Mouse (Mus musculus) limb, embryonic 14.5 days (tissue): ENCODE data around the gene Alox12b. TPM values are rescaled to one million over a fixed set of nuclear protein-coding genes. Genes with fewer than 3 reads are reported as not detected.

Experiments
- ATAC-seq: fragments of 200-750 bp; cut with Nextera tagmentation; 2 replicates; pipeline ENCODE4 v1.8.0; 2017; ENCODE audit warnings: low read depth, moderate number of reproducible peaks, moderate TSS enrichment; ENCODE audit not compliant: low FRiP score
- DNase-seq: peaks from one replicate; pipeline ENCODE4 v3.0.0-alpha.2; 2015; ENCODE audit warnings: low spot score
- H3K27ac ChIP-seq: fragments of 300-500 bp; sonication (generic); replicated peaks from 2 replicates; pipeline ENCODE4 v1.5.1; 2014; ENCODE audit warnings: low read depth, mild to moderate bottlenecking, low read length, moderate library complexity, mixed read lengths
- H3K27me3 ChIP-seq: fragments of 300-500 bp; sonication (generic); 2 replicates; pipeline ENCODE4 v1.6.1; 2014; ENCODE audit warnings: low read length, mixed read lengths; ENCODE audit not compliant: control insufficient read depth, insufficient read depth
- H3K36me3 ChIP-seq: fragments of 300-500 bp; sonication (generic); 2 replicates; pipeline ENCODE4 v1.6.1; 2014; ENCODE audit warnings: mild to moderate bottlenecking, low read length, moderate library complexity, mixed read lengths; ENCODE audit not compliant: control insufficient read depth, insufficient read depth
- H3K4me1 ChIP-seq: fragments of 300-500 bp; sonication (generic); 2 replicates; pipeline ENCODE4 v1.6.1; 2014; ENCODE audit warnings: antibody characterized with exemption, low read length, mixed read lengths; ENCODE audit not compliant: control insufficient read depth, insufficient read depth
- H3K4me2 ChIP-seq: fragments of 300-500 bp; sonication (generic); replicated peaks from 2 replicates; pipeline ENCODE4 v1.6.1; 2014; ENCODE audit warnings: low read depth, mild to moderate bottlenecking, low read length, moderate library complexity; ENCODE audit not compliant: severe bottlenecking
- H3K4me3 ChIP-seq: fragments of 300-500 bp; sonication (generic); replicated peaks from 2 replicates; pipeline ENCODE4 v1.5.1; 2014; ENCODE audit warnings: low read length
- H3K9ac ChIP-seq: fragments of 300-500 bp; sonication (generic); 2 replicates; pipeline ENCODE4 v1.6.1; 2014; ENCODE audit warnings: mild to moderate bottlenecking, low read depth, low read length, moderate library complexity; ENCODE audit not compliant: severe bottlenecking
- H3K9me3 ChIP-seq: fragments of 300-500 bp; sonication (generic); 2 replicates; pipeline ENCODE4 v1.6.1; 2016; ENCODE audit warnings: low read length; ENCODE audit not compliant: control insufficient read depth
- POLR2A ChIP-seq: fragments of 200-500 bp; IDR thresholded peaks from 2 replicates; pipeline ENCODE4 v1.8.0; 2012; ENCODE audit warnings: inconsistent platforms, mild to moderate bottlenecking, moderate library complexity, borderline replicate concordance; ENCODE audit not compliant: insufficient read depth, insufficient read length; ENCODE audit errors: extremely low read depth
- WGBS: fragments of 180-500 bp; shearing (Covaris S2); extraction: QIAGEN DNeasy Blood & Tissue Kit; methylation state at CpG from one replicate; pipeline ENCODE4 v1.1.7; 2014; 5-methylcytosine and 5-hydroxymethylcytosine counted together
- polyA plus RNA-seq, 2 experiments: library from polyadenylated mRNA; depleted of rRNA in 1 of 2; stranded (reverse) in 1 of 2; unstranded in 1 of 2; fragments of >200 nt; fragmentation: Nextera tagmentation in 1 of 2; extraction: Ambion mirVana in 1 of 2; gene quantifications; 2 replicates each; pipeline versions ENCODE4 v1.2.1 to v1.2.3; 2012 to 2014

Gene Alox12b
- polyA plus RNA-seq, 2 experiments, result 0.24 to 0.83 TPM

DNA sequence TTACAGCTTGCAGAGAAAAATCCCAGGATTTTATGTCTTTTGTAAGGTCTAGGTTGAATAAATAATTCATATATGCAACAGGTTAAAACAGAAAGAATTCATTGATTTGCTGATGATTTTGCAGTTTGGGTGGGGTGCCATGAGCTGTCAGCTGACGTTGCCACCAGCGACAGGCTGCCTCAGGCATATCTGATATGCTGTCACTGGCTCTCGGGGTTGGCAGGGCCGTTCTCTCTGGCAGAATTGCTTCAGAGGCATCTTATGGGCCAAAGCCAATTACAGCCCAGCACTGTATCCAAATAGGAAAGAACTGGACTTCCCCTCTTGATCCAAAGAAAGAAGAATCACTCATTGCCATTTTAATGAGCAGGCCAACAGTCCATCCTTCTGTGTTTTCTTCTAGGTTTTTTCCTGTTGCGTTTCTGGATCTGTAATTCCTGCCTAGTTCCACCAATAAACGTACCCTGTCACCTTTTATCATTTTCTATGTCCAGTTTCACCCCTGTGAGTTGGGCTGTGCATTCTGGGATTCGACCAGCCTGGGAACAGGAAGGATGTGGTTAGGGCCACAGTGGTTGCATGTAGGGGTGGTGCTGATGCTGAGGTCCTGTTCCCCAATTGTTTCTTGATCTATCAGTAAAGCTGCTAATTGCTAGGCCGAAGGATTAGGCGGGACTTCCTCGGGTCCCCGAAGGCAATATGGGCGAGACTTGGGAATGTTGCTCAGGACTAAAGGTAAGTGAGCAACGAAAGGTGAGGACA lies 45.9 kb downstream of the Alox12b start:
- no peaks in the 10 kb centered on the region for H3K9me3 ChIP-seq
- 76% methylated on average over 13 of the region's 13 CpGs for WGBS
- ATAC-seq (no peak), DNase-seq (no peak)
- H3K4me1 ChIP-seq, result no peaks in the 10 kb centered on the region
- H3K36me3 ChIP-seq, result no peaks in the 10 kb centered on the region
- no peak overlapping the region for H3K9ac ChIP-seq
- H3K27ac ChIP-seq, result no peak overlapping the region
- H3K27me3 ChIP-seq, result peaks cover 11% of the 10 kb centered on the region
- TF ChIP-seq POLR2A, result no peak
- H3K4me3 ChIP-seq, result no peak overlapping the region
- no peak overlapping the region for H3K4me2 ChIP-seq

GRCm38 (mm10) chr11:69211431-69211830 lies 54.6 kb downstream of the Alox12b start:
- TF ChIP-seq POLR2A, result no peak
- DNase-seq (no peak), ATAC-seq (no peak)
- Histone ChIP-seq H3K36me3 (no peaks in the 10 kb centered on the region), H3K9me3 (no peaks in the 10 kb centered on the region), H3K9ac (0 out of 2 replicates have a peak overlapping the region, but pooled peaks have one; percentile 31), H3K4me3 (peak overlapping the region; percentile 13), H3K4me2 (peak overlapping the region; percentile 30; the same call in 1 of the 2 replicates), H3K27ac (no peak overlapping the region), H3K4me1 (no peaks in the 10 kb centered on the region), H3K27me3 (no peaks in the 10 kb centered on the region)
- WGBS, result 21% methylated on average over 2 of the region's 2 CpGs

- Histone ChIP-seq H3K4me3 (no peak overlapping the region), H3K4me1 (no peaks in the 10 kb centered on the region), H3K36me3 (no peaks in the 10 kb centered on the region), H3K27me3 (no peaks in the 10 kb centered on the region), H3K27ac (no peak overlapping the region), H3K9ac (no peak overlapping the region), H3K4me2 (no peak overlapping the region), H3K9me3 (no peaks in the 10 kb centered on the region)
- TF ChIP-seq POLR2A, result no peak
- ATAC-seq (no peak), DNase-seq (no peak)
- 89% methylated on average over 5 of the region's 5 CpGs for WGBS
Measured at GRCm38 (mm10) chr11:69217411-69217810, 60.6 kb downstream of the Alox12b start.

DNA sequence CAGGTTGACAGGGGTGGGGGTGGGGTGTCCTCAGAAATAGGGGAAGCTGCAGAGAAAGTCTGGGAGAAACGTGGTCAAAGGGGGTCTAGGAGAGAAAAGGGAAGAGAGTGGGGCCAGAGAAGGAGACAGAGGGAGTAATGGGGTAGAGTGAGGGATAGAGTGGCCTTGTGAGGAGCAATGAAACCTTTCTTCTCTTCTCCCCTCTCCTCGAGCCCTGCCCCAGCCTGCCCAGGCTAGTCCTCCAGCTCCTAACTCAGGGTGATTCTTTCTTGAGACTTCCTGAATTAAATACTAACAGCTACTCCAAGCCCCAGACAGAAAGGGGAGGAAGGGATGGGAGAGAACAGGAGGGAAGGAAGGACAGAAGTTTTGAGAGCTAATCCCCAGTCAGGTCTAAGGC lies 61.9 kb downstream of the Alox12b start:
- Histone ChIP-seq H3K9ac (no peak overlapping the region), H3K4me1 (no peaks in the 10 kb centered on the region), H3K27ac (no peak overlapping the region), H3K4me2 (no peak overlapping the region), H3K9me3 (0 out of 2 replicates have a peak, but pooled peaks cover 1% of the 10 kb centered on the region), H3K27me3 (no peaks in the 10 kb centered on the region), H3K4me3 (no peak overlapping the region), H3K36me3 (no peaks in the 10 kb centered on the region)
- 67% methylated on average over 1 of the region's 2 CpGs for WGBS
- ATAC-seq (no peak), DNase-seq (no peak)
- no peak for TF ChIP-seq POLR2A

Other genes starting within 250 kb of the Alox12b start
- gene Odf4, start 229.9 kb upstream of the Alox12b start, polyA plus RNA-seq (2012; rRNA removed), result 0.09 TPM in 1 of 2 replicates, not detected in the other
- gene Odf4, start 229.9 kb upstream of the Alox12b start, polyA plus RNA-seq (2014; fragmentation: Nextera tagmentation; extraction: Ambion mirVana), result not detected in 2 replicates
- 12.3 and 23.7 TPM in 2 replicates for gene Arhgef15, start 199.5 kb upstream of the Alox12b start, polyA plus RNA-seq (2012; rRNA removed)
- gene Arhgef15, start 199.5 kb upstream of the Alox12b start, polyA plus RNA-seq (2014; fragmentation: Nextera tagmentation; extraction: Ambion mirVana), result 5.3 and 6.6 TPM in 2 replicates
- 4.7 and 6.9 TPM in 2 replicates for gene Slc25a35, start 188.9 kb upstream of the Alox12b start, polyA plus RNA-seq (2012; rRNA removed)
- gene Slc25a35, start 188.9 kb upstream of the Alox12b start, polyA plus RNA-seq (2014; fragmentation: Nextera tagmentation; extraction: Ambion mirVana), result 2.8 TPM in 2 replicates
- gene Rangrf, start 181.8 kb upstream of the Alox12b start, polyA plus RNA-seq (2012; rRNA removed), result 42.8 and 46.7 TPM in 2 replicates
- gene Rangrf, start 181.8 kb upstream of the Alox12b start, polyA plus RNA-seq (2014; fragmentation: Nextera tagmentation; extraction: Ambion mirVana), result 43.4 and 46.3 TPM in 2 replicates
- 27.0 and 35.6 TPM in 2 replicates for gene Pfas, start 148.5 kb upstream of the Alox12b start, polyA plus RNA-seq (2012; rRNA removed)
- gene Pfas, start 148.5 kb upstream of the Alox12b start, polyA plus RNA-seq (2014; fragmentation: Nextera tagmentation; extraction: Ambion mirVana), result 22.0 and 25.6 TPM in 2 replicates
- 76.4 and 110 TPM in 2 replicates for gene Ctc1, start 141.1 kb upstream of the Alox12b start, polyA plus RNA-seq (2012; rRNA removed)
- gene Ctc1, start 141.1 kb upstream of the Alox12b start, polyA plus RNA-seq (2014; fragmentation: Nextera tagmentation; extraction: Ambion mirVana), result 44.6 and 49.1 TPM in 2 replicates
- gene Aurkb, start 111.3 kb upstream of the Alox12b start, polyA plus RNA-seq (2012; rRNA removed), result 124 and 144 TPM in 2 replicates
- 109 and 116 TPM in 2 replicates for gene Aurkb, start 111.3 kb upstream of the Alox12b start, polyA plus RNA-seq (2014; fragmentation: Nextera tagmentation; extraction: Ambion mirVana)
- gene Borcs6, start 97.3 kb upstream of the Alox12b start, polyA plus RNA-seq (2012; rRNA removed), result 15.2 and 15.6 TPM in 2 replicates
- 12.3 and 13.9 TPM in 2 replicates for gene Borcs6, start 97.3 kb upstream of the Alox12b start, polyA plus RNA-seq (2014; fragmentation: Nextera tagmentation; extraction: Ambion mirVana)
- gene Tmem107, start 86.2 kb upstream of the Alox12b start, polyA plus RNA-seq (2012; rRNA removed), result 47.8 and 71.0 TPM in 2 replicates
- 54.4 and 55.2 TPM in 2 replicates for gene Tmem107, start 86.2 kb upstream of the Alox12b start, polyA plus RNA-seq (2014; fragmentation: Nextera tagmentation; extraction: Ambion mirVana)
- 199 and 224 TPM in 2 replicates for gene Vamp2, start 68.5 kb upstream of the Alox12b start, polyA plus RNA-seq (2012; rRNA removed)
- 89.8 and 98.1 TPM in 2 replicates for gene Vamp2, start 68.5 kb upstream of the Alox12b start, polyA plus RNA-seq (2014; fragmentation: Nextera tagmentation; extraction: Ambion mirVana)
- 19.3 and 25.4 TPM in 2 replicates for gene Per1, start 61.8 kb upstream of the Alox12b start, polyA plus RNA-seq (2012; rRNA removed)
- 16.0 and 22.5 TPM in 2 replicates for gene Per1, start 61.8 kb upstream of the Alox12b start, polyA plus RNA-seq (2014; fragmentation: Nextera tagmentation; extraction: Ambion mirVana)
- 1.1 and 1.4 TPM in 2 replicates for gene Hes7, start 36.6 kb upstream of the Alox12b start, polyA plus RNA-seq (2012; rRNA removed)
- 0.30 and 0.77 TPM in 2 replicates for gene Hes7, start 36.6 kb upstream of the Alox12b start, polyA plus RNA-seq (2014; fragmentation: Nextera tagmentation; extraction: Ambion mirVana)
- gene 9130213A22Rik, start 34.4 kb upstream of the Alox12b start, polyA plus RNA-seq (2012; rRNA removed), result 1.1 and 1.4 TPM in 2 replicates
- gene 9130213A22Rik, start 34.4 kb upstream of the Alox12b start, polyA plus RNA-seq (2014; fragmentation: Nextera tagmentation; extraction: Ambion mirVana), result 0.41 and 0.77 TPM in 2 replicates
- gene Aloxe3, start 31.1 kb upstream of the Alox12b start, polyA plus RNA-seq (2012; rRNA removed), result 1.6 TPM in 2 replicates
- gene Aloxe3, start 31.1 kb upstream of the Alox12b start, polyA plus RNA-seq (2014; fragmentation: Nextera tagmentation; extraction: Ambion mirVana), result 1.6 and 2.2 TPM in 2 replicates
- 0.04 and 0.06 TPM in 2 replicates for gene Alox8, start 40.9 kb downstream of the Alox12b start, polyA plus RNA-seq (2012; rRNA removed)
- gene Alox8, start 40.9 kb downstream of the Alox12b start, polyA plus RNA-seq (2014; fragmentation: Nextera tagmentation; extraction: Ambion mirVana), result 0.08 and 0.15 TPM in 2 replicates
- gene Gucy2e, start 80.0 kb downstream of the Alox12b start, polyA plus RNA-seq (2012; rRNA removed), result 0.09 and 0.14 TPM in 2 replicates
- gene Gucy2e, start 80.0 kb downstream of the Alox12b start, polyA plus RNA-seq (2014; fragmentation: Nextera tagmentation; extraction: Ambion mirVana), result 0.06 and 0.12 TPM in 2 replicates
- 40.0 and 44.0 TPM in 2 replicates for gene Cntrob, start 166.8 kb downstream of the Alox12b start, polyA plus RNA-seq (2012; rRNA removed)
- 14.6 and 15.7 TPM in 2 replicates for gene Cntrob, start 166.8 kb downstream of the Alox12b start, polyA plus RNA-seq (2014; fragmentation: Nextera tagmentation; extraction: Ambion mirVana)
- 92.7 and 93.7 TPM in 2 replicates for gene Trappc1, start 167.0 kb downstream of the Alox12b start, polyA plus RNA-seq (2012; rRNA removed)
- gene Trappc1, start 167.0 kb downstream of the Alox12b start, polyA plus RNA-seq (2014; fragmentation: Nextera tagmentation; extraction: Ambion mirVana), result 138 and 144 TPM in 2 replicates
- gene Kcnab3, start 169.3 kb downstream of the Alox12b start, polyA plus RNA-seq (2012; rRNA removed), result 4.0 and 4.1 TPM in 2 replicates
- 2.0 and 2.2 TPM in 2 replicates for gene Kcnab3, start 169.3 kb downstream of the Alox12b start, polyA plus RNA-seq (2014; fragmentation: Nextera tagmentation; extraction: Ambion mirVana)
- gene Rnf227, start 183.5 kb downstream of the Alox12b start, polyA plus RNA-seq (2012; rRNA removed), result 10.5 and 12.2 TPM in 2 replicates
- 13.6 and 17.8 TPM in 2 replicates for gene Rnf227, start 183.5 kb downstream of the Alox12b start, polyA plus RNA-seq (2014; fragmentation: Nextera tagmentation; extraction: Ambion mirVana)
- 425 and 497 TPM in 2 replicates for gene Chd3, start 212.4 kb downstream of the Alox12b start, polyA plus RNA-seq (2012; rRNA removed)
- gene Chd3, start 212.4 kb downstream of the Alox12b start, polyA plus RNA-seq (2014; fragmentation: Nextera tagmentation; extraction: Ambion mirVana), result 97.8 and 113 TPM in 2 replicates
- 127 and 131 TPM in 2 replicates for gene Naa38, start 238.5 kb downstream of the Alox12b start, polyA plus RNA-seq (2012; rRNA removed)
- 161 and 171 TPM in 2 replicates for gene Naa38, start 238.5 kb downstream of the Alox12b start, polyA plus RNA-seq (2014; fragmentation: Nextera tagmentation; extraction: Ambion mirVana)
- gene Cyb5d1, start 238.6 kb downstream of the Alox12b start, polyA plus RNA-seq (2012; rRNA removed), result 29.5 and 32.7 TPM in 2 replicates
- gene Cyb5d1, start 238.6 kb downstream of the Alox12b start, polyA plus RNA-seq (2014; fragmentation: Nextera tagmentation; extraction: Ambion mirVana), result 22.3 and 27.3 TPM in 2 replicates
- 17.0 and 23.7 TPM in 2 replicates for gene Tmem88, start 241.2 kb downstream of the Alox12b start, polyA plus RNA-seq (2012; rRNA removed)
- gene Tmem88, start 241.2 kb downstream of the Alox12b start, polyA plus RNA-seq (2014; fragmentation: Nextera tagmentation; extraction: Ambion mirVana), result 18.7 and 18.9 TPM in 2 replicates